11 mouse cellular contexts compared by ENCODE assay signal in genomic region chr15:100070021-100070420, GRCm38 (mm10).
"Had no signal": no experiment of that assay in that cellular context is flagged by ENCODE, and none has a peak within 500 bp of the region (broad histone marks: within the 10 kb centered on the region; RNA-seq: fewer than 3 reads in every experiment).

No protein-coding gene starts in this region.

- DNase-seq: kidney, adult 18-20 months; kidney, adult 9 months; kidney, postnatal 14 days; kidney, postnatal 4 days; layer of hippocampus, postnatal 36 days; liver, embryonic 13.5 days; lung, adult 2 months; lung, postnatal 36 days; right cerebral cortex, postnatal 14 days; spleen, adult 18-20 months; thymus, postnatal 25 days had no signal
